Mouse (Mus musculus): Measurements from ENCODE around the gene Rtn1. TPM values are rescaled to one million over a fixed set of nuclear protein-coding genes. Genes with fewer than 3 reads are reported as not detected.

Rtn1 gene
- total and polyA plus RNA-seq, 2 experiments from 2014 or later, result 2,696 to 3,970 TPM

DNA sequence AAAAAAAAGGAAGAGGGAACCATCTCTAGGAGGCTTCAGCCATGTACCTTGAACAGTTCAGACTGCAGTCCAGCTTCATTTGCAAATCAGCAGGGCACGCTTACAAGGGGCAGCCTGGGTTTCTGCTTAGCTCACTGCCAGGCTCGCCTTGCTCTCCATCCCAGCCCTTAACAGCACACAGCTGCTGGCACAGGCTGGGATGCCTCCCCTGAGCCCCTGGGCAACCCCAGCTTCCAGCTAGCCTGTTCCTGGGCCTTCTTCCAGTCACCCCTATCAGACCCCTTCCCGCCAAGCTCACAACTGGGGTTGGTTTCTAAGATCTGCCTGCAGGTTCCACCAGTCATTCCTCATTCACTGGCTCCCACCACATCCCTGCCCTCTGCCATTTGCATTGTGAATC, 155.8 kb downstream of the Rtn1 start:
- no peaks in the 10 kb centered on the region for H3K36me3 ChIP-seq (ENCODE audit: insufficient read depth, low read length)
- DNase-seq (ENCODE audit: low spot score), result peak; percentile 51
- no peak overlapping the region for H3K4me2 ChIP-seq (ENCODE audit: low read depth, low read length, poor library complexity, severe bottlenecking)
- no peaks in the 10 kb centered on the region for H3K9me3 ChIP-seq (ENCODE audit: low read length)
- no peak for TF ChIP-seq CTCF (IDR thresholded peaks at IDR 0.05)
- H3K27me3 ChIP-seq (ENCODE audit: insufficient read depth, low read length), result no peaks in the 10 kb centered on the region
- WGBS, result 61% methylated on average over 3 of the region's 3 CpGs
- no peak overlapping the region for H3K9ac ChIP-seq (replicated peaks; ENCODE audit: low read length, poor library complexity, severe bottlenecking)
- ATAC-seq (ENCODE audit: low FRiP score), result no peak
- no peak overlapping the region for H3K4me3 ChIP-seq (ENCODE audit: low read depth, low read length)
- H3K27ac ChIP-seq (ENCODE audit: low read depth, low read length), result no peak overlapping the region
- H3K4me1 ChIP-seq (ENCODE audit: insufficient read depth, low read length), result no peaks in the 10 kb centered on the region

GRCm38 (mm10) chr12:72251890-72252445, 156.9 kb downstream of the Rtn1 start:
- Histone ChIP-seq H3K27ac (ENCODE audit: low read depth, low read length) (no peak overlapping the region), H3K4me1 (ENCODE audit: insufficient read depth, low read length) (no peaks in the 10 kb centered on the region), H3K9ac (replicated peaks; ENCODE audit: low read length, poor library complexity, severe bottlenecking) (no peak overlapping the region), H3K4me2 (ENCODE audit: low read depth, low read length, poor library complexity, severe bottlenecking) (no peak overlapping the region), H3K36me3 (ENCODE audit: insufficient read depth, low read length) (no peaks in the 10 kb centered on the region), H3K27me3 (ENCODE audit: insufficient read depth, low read length) (no peaks in the 10 kb centered on the region), H3K9me3 (ENCODE audit: low read length) (no peaks in the 10 kb centered on the region), H3K4me3 (ENCODE audit: low read depth, low read length) (no peak overlapping the region)
- WGBS, result 89% methylated on average over 10 of the region's 10 CpGs
- TF ChIP-seq CTCF (IDR thresholded peaks at IDR 0.05), result no peak
- DNase-seq (ENCODE audit: low spot score) (no peak), ATAC-seq (ENCODE audit: low FRiP score) (no peak)

DNA sequence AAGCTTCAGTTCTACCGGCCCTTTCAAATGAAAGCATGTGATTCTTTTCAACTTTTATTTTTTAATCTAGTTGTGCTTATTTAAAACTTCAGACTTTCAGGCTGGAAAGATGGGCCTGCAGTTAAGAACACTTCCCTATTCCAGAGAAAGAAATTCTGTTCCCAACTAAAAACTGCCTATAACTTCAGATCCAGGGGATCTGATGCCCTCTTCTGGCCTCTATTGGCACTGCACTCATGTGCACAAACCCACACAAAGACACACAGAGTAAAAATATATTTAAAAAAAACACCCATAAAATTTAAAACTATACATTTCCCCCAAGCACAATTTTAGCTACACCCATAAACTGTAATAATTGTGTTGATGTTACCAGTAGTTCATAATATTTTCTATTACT, 163.9 kb downstream of the Rtn1 start:
- no peak overlapping the region for H3K4me3 ChIP-seq (ENCODE audit: low read depth, low read length)
- H3K36me3 ChIP-seq (ENCODE audit: insufficient read depth, low read length), result no peaks in the 10 kb centered on the region
- no peaks in the 10 kb centered on the region for H3K9me3 ChIP-seq (ENCODE audit: low read length)
- peak; percentile 42 for TF ChIP-seq CTCF (IDR thresholded peaks at IDR 0.05)
- DNase-seq (ENCODE audit: low spot score) (no peak), ATAC-seq (ENCODE audit: low FRiP score) (no peak)
- no peak overlapping the region for H3K27ac ChIP-seq (ENCODE audit: low read depth, low read length)
- WGBS, result 95% methylated on average over 1 of the region's 1 CpGs
- no peaks in the 10 kb centered on the region for H3K27me3 ChIP-seq (ENCODE audit: insufficient read depth, low read length)
- H3K4me2 ChIP-seq (ENCODE audit: low read depth, low read length, poor library complexity, severe bottlenecking), result no peak overlapping the region
- H3K4me1 ChIP-seq (ENCODE audit: insufficient read depth, low read length), result no peaks in the 10 kb centered on the region
- H3K9ac ChIP-seq (replicated peaks; ENCODE audit: low read length, poor library complexity, severe bottlenecking), result no peak overlapping the region

DNA sequence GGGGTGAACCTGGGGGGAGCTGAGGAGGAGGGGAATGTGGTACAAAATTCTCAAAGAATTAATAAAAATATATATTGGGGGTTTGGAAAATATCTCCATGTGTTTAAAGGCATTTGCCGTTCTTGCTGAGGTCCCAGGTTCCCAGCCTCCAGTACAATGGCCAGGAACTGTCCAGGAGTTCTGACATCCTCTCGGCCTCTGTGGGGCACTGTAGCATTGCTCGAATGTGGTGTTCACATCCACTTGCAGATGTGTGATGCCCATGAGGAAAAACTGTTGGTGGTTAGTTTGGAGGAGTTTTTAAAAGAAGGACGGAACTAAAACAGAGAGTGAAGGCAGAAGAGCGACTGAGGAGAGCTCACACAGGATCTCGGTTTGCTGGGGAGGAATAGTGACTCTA, 166.0 kb downstream of the Rtn1 start:
- Histone ChIP-seq H3K27me3 (ENCODE audit: insufficient read depth, low read length) (no peaks in the 10 kb centered on the region), H3K4me3 (ENCODE audit: low read depth, low read length) (no peak overlapping the region), H3K4me2 (ENCODE audit: low read depth, low read length, poor library complexity, severe bottlenecking) (no peak overlapping the region), H3K4me1 (ENCODE audit: insufficient read depth, low read length) (no peaks in the 10 kb centered on the region), H3K27ac (ENCODE audit: low read depth, low read length) (no peak overlapping the region), H3K9me3 (ENCODE audit: low read length) (no peaks in the 10 kb centered on the region), H3K36me3 (ENCODE audit: insufficient read depth, low read length) (no peaks in the 10 kb centered on the region), H3K9ac (replicated peaks; ENCODE audit: low read length, poor library complexity, severe bottlenecking) (no peak overlapping the region)
- DNase-seq (ENCODE audit: low spot score) (peak; percentile 36), ATAC-seq (ENCODE audit: low FRiP score) (no peak)
- TF ChIP-seq CTCF (IDR thresholded peaks at IDR 0.05), result peak; percentile 62
- 61% methylated on average over 6 of the region's 6 CpGs for WGBS

DNA sequence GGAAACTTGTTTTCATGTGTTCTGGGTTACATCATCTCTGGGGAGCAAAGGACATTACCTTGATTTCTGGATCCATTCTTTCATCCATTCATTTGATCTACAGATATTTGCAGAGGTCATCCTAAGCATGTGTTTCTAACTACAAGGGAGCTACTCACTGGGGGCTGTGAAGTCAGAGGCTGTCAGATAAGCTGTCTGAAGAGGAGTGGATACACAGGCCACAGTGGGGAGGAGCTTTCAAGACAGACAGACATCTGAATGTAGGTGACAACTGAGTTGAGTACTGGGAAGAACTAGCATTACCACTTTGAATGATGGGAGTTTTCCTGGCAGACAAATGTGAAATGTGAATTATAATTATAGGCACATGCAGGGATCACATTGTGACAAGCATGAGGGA, 168.3 kb downstream of the Rtn1 start:
- Histone ChIP-seq H3K9ac (replicated peaks; ENCODE audit: low read length, poor library complexity, severe bottlenecking) (no peak overlapping the region), H3K4me3 (ENCODE audit: low read depth, low read length) (no peak overlapping the region), H3K4me1 (ENCODE audit: insufficient read depth, low read length) (no peaks in the 10 kb centered on the region), H3K27ac (ENCODE audit: low read depth, low read length) (no peak overlapping the region), H3K36me3 (ENCODE audit: insufficient read depth, low read length) (no peaks in the 10 kb centered on the region), H3K9me3 (ENCODE audit: low read length) (no peaks in the 10 kb centered on the region), H3K4me2 (ENCODE audit: low read depth, low read length, poor library complexity, severe bottlenecking) (no peak overlapping the region), H3K27me3 (ENCODE audit: insufficient read depth, low read length) (no peaks in the 10 kb centered on the region)
- no peak for TF ChIP-seq CTCF (IDR thresholded peaks at IDR 0.05)
- DNase-seq (ENCODE audit: low spot score), result no peak
- ATAC-seq (ENCODE audit: low FRiP score), result no peak

DNA sequence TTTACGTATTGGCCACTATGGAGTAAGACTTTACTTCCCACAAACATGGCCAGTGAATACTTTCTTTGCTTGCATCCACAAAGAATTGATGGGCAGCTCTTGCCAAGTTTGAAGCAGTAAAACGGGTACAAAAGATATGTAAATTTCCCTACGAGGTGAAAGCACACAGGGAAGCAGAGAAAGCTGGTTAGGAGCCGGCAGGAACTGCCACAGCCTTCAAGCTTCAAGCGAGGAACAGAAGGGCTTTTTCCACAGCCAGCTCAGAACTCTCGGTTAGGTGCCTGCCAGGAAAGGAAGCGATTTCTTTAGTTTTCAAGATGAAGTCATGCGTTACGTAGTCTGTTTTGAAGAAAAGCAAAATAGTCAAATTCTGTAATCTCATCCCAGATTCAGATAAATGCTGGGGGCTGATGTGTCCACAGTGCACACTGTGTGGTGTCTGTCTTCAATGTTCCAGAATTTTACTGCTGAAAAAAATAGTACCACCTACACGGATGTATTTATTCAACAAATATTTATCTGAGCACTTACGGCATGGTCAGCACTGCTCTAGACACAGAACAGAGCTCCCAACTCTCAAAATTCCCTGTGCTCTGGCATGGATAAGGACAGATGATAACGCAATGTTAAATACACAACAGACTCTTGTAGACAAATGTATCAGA, 169.5 kb downstream of the Rtn1 start:
- no peaks in the 10 kb centered on the region for H3K27me3 ChIP-seq (ENCODE audit: insufficient read depth, low read length)
- H3K36me3 ChIP-seq (ENCODE audit: insufficient read depth, low read length), result no peaks in the 10 kb centered on the region
- no peak for TF ChIP-seq CTCF (IDR thresholded peaks at IDR 0.05)
- no peaks in the 10 kb centered on the region for H3K9me3 ChIP-seq (ENCODE audit: low read length)
- H3K4me1 ChIP-seq (ENCODE audit: insufficient read depth, low read length), result no peaks in the 10 kb centered on the region
- peak; percentile 49 for DNase-seq (ENCODE audit: low spot score)
- 35% methylated on average over 12 of the region's 12 CpGs for WGBS
- peak overlapping the region; percentile 21; the same call in 1 of the 2 replicates for H3K27ac ChIP-seq (ENCODE audit: low read depth, low read length)
- no peak overlapping the region for H3K4me3 ChIP-seq (ENCODE audit: low read depth, low read length)
- no peak for ATAC-seq (ENCODE audit: low FRiP score)
- H3K9ac ChIP-seq (replicated peaks; ENCODE audit: low read length, poor library complexity, severe bottlenecking), result no peak overlapping the region
- no peak overlapping the region for H3K4me2 ChIP-seq (ENCODE audit: low read depth, low read length, poor library complexity, severe bottlenecking)

All from midbrain, postnatal 0 days (tissue).